Mouse (Mus musculus) left cerebral cortex, postnatal 25 days (tissue): ENCODE data around the gene Lifr. TPM values are rescaled to one million over a fixed set of nuclear protein-coding genes. Genes with fewer than 3 reads are reported as not detected.

Experiments
- DNase-seq, 2 experiments: peaks; one replicate each; pipeline ENCODE4 v3.0.0; 2022; ENCODE audit warnings: low spot score in 2 of 2, mixed read lengths in 1 of 2
- intact Hi-C: fragments of 180-260 bp; cut with DNase I; formaldehyde crosslinking; loops from one replicate; pipeline ENCODE4 v1.15.1; 2025
- total RNA-seq, 2 experiments: library from RNA; stranded (reverse); gene quantifications; 2 replicates each; pipeline ENCODE4 v1.2.3; 2021

Gene Lifr
- total RNA-seq, 2 experiments from 2014 or later, result 43.4 to 48.2 TPM

DNA sequence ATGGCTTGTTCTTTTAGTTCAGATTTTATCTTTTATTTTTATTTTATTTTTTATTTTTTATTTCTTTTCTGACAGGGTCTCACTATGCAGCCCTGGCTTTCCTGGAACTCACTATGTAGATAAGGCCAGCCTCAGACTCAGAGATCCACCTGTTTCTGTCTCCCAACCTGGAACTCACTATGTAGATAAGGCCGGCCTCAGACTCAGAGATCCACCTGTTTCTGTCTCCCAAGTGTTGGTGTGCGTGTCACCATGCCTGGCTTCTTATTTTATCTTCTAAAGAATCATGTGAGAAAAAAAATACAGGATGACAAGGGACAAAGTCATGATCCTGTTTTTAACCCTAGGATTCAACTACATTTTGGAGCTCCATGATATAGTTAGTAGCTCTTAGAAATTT lies 102.2 kb downstream of the Lifr start:
- DNase-seq, result no peak
- intact Hi-C loops, result no loop called here

DNA sequence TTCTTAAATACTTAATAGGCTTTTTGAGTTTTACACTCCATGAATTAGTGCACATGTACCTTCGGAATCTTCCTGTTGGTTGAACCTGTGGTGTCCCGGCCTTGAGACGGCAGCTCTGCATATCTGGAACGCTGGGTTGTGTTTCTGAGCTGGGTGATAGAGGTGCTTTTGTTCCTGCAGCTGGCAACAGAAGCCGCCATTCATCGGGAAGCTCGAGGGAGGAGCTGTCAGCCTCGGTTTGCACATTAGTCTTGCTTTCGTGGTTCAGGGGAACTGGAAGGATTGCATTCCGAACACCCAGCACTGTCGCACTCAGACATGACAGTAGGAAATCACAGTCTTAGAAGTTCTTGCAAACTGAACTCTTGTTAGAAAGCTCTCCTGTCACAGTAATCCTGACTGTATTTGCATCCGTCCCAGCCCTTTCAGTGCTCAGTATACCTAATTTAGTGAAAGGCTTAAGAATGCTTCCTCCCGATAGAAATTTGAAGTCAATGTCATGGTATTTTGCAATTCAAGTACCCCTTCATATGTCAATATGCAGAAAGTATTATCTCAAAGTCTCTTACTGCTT lies 103.8 kb downstream of the Lifr start:
- peak in 1 of 2 experiments; percentile 42 for DNase-seq
- intact Hi-C loops, result no loop called here

DNA sequence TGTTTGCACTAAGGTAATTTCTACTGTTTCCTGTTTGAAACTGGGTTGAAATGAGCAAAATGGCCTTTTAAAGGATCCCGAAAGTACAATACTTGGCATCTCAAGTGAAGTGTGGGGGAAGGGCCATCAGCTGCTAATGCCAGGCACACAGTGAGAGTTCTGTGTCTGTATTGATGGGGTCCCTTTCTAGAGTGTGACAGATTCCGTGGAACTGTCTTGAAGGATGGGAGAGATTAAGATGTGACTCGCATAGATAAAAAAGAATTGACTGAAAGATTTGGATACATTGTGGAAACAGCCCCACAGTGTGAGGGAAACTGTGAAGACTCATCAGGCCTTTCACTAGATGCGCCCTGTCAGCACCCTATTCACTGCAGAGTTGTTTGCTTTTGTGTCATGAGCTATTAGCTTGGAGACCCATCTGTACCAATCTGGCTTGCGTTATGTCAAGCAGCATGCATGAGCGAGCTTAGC lies 104.4 kb downstream of the Lifr start:
- intact Hi-C loops, result no loop called here

DNA sequence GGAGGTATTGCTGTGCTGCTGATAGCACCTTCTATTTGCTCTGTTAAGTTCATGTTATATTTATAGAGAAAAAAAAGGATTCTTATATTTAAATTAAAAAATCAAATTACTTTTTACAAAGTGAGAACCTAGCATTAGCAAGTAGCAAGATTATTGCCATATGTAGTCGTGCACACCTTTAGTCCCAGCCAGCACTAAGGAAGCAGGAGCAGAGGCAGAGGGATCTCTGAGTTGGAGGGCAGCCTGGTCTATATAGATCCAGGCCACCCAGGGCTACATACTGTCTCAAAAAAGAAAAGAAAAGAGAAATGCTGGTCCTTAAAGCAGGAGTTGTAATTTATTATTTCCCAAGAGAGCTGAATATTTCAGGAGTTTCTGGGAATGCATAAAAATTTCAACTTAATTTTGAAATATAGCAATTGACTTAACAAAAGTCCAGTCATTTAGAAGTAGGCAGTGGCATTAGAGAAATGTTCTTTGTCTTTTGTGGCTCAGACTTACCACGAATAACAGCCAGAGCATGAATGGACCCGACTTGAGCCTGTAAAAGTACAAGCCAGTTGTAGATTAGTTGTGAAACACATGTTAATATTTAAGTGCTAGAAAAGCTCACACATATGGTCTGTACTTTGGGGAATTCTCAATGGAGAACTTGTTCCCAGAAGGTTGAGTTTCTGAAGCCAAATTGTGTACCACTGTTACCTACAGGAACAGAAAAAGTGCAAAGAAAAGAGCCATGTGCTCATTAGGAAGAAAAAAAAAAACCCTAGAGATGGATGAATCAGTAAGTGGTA lies 107.4 kb downstream of the Lifr start:
- DNase-seq, result no peak
- intact Hi-C loops, result no loop called here

More for the DNA sequence above, 104.4 kb downstream of the Lifr start:
- DNase-seq, result peak in 1 of 2 experiments; percentile 20

DNA sequence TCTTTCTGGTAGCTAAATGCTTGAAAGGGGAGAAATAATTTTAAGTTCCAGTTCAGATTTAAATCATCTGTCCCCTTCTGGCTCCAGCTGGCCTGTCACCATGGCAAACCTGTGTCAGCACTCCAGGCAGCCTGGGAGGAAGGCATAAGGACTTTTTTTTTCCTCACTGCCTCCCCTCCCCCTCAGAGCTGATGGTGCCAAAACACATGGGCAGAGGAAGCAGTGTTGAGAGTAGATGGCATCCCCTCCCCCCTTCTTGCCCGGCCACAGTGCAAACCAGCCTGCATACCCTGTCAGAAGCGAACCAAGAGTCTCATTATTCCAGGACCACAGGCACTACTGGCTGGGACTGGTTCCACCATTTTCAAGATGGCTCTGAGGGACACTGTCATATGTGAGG lies 108.4 kb downstream of the Lifr start:
- intact Hi-C loops, result no loop called here
- peak in 1 of 2 experiments; percentile 42 for DNase-seq

DNA sequence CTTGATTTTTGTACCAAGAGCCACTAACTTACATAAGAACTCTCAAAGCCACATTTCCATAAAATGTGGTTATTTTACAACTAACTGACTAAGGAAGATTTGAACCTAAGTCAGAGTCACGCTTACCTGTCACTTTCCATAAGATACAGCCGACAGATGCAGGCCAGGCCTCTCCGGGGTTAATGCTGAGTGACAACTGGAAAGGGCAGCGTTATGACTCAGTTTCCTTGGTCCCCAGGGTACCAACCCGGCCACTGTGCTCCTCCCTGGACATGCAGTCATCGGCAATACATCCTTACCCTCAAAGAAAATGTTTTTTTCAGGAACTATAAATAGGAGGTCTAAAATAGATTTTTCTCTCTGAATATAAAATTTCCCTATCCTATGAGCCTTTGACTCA lies 109.9 kb downstream of the Lifr start:
- intact Hi-C loops, result no loop called here
- no peak for DNase-seq

DNA sequence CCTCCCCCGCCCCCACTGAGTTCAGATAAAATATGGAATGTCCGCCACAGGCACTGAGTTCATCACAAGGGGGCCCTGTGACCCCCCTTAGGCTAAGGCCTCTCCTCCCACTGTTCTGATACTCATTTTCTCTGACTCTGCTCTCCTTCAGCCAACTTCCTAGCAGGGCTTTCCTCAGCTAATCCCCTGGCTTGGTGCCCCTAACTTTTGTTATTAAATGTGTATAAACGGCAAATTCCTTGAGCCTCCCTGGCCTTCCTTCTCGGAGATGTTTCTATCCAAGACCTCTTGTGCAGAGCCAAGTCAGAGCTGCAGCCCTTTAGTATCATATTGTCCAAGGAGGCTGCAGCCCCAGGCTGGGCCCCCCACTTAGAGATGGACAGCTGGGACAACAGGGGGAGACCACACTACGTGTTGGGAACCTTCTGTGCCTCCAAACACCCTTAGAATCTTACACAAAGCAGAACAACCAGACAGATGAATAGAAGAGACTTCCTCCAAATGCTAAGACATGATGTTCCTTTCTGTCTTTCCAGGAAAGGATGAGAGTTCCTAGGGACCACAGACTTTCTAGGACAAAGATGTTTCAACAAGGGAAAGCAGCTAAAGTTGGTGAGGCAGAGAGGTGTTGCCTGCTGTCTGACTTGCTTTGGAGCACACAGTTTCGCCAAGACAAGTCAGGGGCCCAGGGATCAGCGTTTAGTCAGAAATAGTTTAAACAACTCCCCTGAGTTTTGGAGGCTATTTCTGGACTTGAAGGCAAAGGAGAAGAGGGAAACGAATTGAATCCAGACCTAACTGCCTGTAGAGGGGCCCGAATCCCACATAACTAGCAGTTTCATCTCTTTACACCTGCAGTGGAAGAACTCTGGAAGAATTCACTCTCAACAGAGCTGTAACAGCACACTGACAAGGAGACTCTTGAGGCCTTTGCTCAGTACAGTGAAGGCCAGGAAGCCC lies 111.3 kb downstream of the Lifr start:
- DNase-seq, result no peak
- intact Hi-C loops, result no loop called here

DNA sequence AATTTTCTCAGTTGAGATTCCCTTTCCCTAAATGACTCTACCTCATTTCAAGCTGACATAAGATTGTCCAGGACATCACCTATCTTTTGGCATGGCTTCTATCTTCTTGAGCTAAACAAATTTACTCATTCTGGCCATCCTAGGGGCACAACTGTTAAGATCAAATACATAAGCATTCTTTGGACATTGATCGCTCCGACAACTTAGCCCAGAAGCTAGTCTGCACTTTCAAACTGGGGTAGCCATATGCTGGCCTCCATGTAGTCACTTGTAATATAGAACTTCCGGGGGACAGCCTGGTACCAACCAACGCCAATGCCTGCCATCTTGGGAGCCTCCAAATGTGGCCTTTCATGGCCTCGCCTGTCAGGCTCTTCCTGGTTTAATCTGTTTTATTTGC lies 112.6 kb downstream of the Lifr start:
- intact Hi-C loops, result no loop called here
- no peak for DNase-seq

DNA sequence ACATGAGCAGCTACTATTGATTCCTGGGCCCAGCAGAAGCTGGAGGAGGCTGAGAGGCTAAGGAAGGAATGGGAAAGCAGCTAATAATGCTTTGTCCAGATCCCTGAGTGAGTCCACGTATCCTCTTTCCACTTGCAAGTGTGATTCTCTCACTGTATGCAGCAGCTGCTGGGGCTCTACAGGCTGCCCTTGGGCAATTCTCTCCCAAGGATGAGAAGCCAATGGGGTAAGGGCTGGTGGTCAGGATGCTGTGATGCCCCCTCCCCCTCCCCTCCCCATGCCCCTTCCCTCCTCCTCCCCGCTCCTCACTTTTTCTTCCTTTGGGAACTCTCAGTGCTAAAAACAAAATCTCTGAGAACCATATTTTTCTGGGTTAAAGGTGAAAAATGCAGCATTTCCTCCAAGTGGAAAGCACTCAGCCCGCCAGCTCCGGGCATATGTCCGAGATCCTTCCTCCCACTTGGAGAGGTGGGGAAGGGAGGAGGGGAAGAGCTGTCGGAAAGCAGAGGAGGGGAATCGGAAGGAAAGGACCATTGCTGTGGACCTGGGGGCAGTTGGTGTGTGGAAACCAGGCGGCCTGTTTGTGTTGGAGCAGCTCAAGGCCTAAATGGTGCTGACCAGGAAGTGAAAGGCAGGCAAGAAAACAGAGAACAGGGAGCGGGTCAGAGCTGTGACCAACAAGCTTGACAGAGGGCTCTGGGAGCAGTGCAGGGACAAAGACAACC lies 113.4 kb downstream of the Lifr start:
- no peak for DNase-seq
- intact Hi-C loops, result no loop called here

DNA sequence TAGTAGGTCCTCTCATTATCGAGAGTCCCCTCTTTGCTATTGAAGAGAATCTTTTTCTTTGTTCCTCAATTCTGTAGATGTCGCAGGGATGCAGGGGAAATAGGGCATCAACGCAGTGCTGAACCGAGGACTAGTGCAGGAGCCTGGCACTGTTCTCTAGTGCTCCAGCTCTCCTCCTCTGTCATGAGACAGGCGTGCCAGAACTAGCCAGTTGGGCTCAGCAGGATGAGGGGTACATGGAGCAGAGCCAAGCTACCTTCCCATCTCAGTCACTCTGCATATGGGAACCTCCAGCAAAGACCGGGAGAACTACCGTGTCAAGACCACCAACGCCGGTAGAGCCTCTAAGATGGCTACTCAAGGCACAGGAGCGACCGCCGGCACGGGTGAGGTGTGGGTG lies 114.5 kb downstream of the Lifr start:
- no peak for DNase-seq
- intact Hi-C loops, result no loop called here

DNA sequence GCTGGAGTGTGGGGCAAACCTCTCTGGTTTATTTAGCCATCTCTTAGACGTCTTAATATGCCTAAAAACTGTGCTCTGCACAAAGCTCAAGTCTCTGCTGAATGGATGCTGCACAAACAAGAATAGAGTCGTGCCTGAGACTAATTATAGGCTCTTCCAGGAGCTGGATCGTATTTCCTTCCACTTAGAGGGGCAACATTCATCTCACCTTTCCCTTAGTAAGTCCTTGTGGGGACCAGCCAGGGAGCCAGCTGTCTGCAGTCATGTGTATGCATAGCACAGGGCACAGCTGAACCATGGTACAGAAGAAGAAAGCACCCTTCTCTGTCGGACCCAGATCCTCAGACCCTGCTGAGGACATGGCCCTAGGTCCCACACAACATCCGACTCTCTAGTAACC lies 115.7 kb downstream of the Lifr start:
- intact Hi-C loops, result no loop called here
- no peak for DNase-seq

DNA sequence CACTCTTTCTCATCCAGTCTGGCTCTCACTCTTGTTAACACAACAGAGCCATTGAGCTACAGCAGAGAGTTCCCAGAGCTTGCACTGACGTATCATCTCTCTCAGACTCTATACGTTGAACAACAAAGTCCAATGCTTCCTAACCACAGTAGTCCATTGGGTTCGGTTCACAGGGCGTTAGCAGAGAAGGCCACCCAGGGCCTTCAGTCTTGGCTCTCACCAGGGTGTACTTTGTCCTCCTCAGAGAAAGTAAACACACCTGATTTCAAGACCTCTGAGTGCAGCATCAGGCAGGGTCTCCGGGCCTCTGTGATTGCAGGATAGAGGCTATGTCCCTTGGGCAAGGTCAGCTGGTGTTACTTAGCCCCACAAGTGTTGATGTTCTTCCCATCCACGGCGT lies 116.9 kb downstream of the Lifr start:
- intact Hi-C loops, result no loop called here
- no peak for DNase-seq

DNA sequence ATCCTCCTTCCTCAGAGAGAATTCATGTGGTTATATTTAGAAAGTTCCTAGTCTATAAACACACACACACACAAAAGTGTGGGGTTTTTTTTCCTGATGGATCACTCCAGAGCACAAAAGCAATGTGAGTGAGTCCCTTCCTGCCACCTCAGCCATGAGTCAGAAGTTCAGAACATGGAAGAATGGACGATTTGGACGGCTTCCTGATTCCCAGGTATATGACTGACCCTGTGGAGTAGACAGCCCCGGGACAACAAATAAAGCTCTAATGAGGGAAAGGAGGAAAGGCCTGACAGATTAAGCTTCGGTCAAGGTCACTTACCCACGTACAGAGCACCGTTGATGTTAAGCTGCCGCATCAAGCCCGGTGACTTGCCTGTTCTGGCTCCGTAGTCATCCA lies 117.8 kb downstream of the Lifr start:
- DNase-seq, result no peak
- intact Hi-C loops, result no loop called here

DNA sequence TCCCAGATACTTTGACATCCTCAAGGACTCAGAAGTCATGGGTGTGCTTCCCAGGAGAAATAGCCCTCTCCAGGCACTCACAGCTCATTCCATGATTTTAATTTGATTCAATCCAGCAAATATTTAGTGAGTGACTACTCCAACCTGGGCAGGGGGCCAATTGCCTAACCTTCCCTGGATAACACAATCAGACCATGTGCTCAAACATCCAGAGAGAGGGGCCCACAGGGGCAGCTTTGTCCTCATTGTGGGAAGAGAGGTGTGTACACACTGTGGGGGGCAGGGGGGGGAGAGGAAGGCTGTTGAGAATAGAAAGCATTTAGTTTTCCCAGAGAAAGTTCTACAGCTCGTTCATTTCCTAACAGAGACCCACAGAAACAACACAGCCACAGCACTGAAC lies 123.3 kb downstream of the Lifr start:
- intact Hi-C loops, result no loop called here
- DNase-seq, result no peak

DNA sequence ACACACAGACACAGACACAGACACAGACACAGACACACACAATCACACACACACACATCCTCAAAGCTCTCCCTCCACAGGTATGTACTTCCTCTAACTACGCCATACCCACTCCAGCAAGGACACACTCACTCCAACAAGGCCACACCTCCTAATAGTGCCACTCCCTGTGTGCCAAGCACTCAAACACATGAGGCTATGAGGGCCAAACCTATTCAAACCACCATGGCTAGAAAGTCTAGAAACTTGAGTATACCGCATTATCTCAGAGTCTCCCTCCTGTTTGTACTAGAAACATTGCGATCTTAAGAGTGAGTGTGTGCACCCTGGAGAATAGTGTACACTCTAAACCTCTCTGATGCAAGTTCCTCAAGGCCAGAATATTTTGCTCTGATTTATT lies 125.4 kb downstream of the Lifr start:
- intact Hi-C loops, result no loop called here
- DNase-seq, result no peak

DNA sequence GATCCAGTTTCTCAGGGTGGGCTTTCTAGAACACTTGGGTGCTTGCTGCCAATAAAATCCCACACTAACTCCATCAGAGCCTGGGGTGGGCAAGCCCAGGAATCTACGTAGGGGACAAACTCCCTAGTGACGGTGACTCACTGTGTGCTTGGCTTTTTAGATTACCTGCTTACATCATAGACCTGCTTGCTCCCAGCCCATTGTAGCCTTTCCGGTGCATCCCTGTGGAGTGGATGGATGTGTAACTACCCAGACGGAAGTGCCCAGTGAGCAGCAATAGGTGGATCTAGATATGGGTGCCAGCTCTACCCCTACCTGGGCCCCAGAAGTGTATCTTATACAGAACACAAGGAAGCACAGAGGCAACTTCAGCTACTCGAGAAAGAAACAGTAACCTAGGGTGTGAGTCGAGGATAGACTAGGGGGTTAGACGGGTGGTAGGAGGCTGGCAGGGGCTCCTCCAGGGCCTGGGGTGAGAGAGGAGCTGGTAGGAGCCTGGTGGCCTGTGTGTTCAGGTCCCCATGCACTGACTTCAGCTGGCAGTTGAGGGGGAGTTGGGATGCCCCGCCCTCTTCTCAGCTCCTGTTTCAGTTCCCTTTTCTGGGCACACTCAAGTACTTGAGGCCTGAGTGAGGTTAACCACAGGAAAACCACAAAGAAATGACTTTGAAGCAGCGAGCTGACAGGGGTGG lies 126.3 kb downstream of the Lifr start:
- intact Hi-C loops, result no loop called here
- no peak for DNase-seq

DNA sequence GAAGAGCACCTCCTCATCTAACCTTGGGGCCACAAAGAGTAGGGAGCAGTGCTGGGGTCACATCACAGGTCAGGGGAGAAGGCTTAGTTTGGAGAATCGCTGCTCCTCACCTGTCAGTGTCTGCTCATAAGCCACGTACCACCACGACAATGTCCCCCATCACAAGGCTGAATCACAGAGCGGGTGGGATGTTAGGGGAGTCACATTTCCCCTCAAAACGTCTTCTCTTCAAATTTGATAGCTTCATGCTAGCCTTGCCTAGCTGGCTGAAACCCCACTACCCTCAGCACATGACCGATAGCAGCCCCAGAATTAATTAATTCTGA lies 126.8 kb downstream of the Lifr start:
- intact Hi-C loops, result no loop called here
- DNase-seq, result no peak

DNA sequence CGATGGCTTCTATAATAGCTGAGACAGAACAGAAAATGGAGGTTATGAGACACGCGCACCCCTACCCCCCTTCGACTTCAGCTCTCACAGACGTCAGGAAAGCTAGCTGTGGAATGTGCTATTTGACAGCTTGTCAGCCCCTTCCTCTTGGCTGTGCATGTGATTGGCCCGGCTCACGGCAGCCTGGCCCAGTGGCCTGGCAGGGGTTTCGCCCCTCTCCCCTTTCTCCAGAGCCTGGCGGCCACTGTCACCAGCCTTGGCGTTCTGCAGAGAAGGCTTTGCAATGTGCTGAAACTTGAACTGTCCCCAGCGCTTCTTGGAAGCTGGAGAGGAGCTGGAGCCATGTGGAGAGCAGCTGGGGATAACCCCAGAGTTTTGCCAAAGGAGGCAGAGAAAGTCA lies 132.4 kb downstream of the Lifr start:
- intact Hi-C loops, result no loop called here
- no peak for DNase-seq

DNA sequence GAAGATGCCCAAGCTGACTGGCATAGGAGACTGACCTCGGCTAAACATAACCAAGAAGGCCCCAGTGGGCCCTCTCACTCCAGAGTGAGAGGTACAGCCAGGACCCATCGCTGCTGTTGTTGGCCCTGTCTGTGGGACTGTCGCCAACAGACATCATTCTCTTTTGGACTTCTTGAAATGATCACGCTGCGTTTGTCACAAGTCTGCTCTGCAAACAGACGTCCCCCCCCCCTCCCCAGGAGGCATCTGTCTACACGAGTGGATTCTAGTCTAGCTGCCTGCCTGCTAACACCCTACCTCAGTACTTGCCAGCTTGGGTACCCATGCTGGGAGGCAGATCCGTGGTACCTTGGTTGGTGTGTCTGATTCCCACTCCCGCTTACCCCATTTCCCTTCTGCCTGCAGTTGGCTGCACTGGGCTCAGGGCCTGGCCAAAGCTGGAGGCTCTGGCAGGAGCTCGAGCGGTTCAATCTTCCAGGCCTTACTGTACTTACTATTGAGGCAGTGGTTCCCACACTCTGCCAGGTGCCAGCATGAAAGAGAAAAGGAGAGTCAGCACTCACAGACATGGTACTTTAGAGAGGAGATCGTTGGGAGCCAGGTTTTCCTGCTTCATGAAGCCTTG lies 133.8 kb downstream of the Lifr start:
- intact Hi-C loops, result no loop called here
- DNase-seq, result no peak
